ENCODE assay signal across 31 mouse cellular contexts in the genomic region with DNA sequence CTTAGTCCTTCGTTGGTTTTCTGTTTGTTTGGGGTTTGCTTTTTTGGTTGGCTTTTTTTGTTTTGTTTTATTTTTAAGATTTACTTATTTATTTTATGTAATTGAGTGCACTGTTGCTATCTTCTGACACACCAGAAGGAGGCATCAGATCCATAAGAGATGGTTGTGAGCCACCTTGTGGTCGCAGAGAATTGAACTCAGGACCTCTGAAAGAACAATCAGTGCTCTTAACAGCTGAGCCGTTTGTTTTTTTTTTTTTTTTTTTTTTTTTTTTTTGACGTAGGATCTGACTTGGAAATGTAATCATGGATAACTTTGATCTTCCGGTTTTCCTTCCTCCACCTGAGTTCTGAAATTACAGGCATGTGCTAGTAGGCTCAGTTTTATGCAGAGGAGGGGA. TPM values are rescaled to one million over a fixed set of nuclear protein-coding genes. Genes with fewer than 3 reads are reported as not detected.
DNase-seq lines count a peak whose midpoint lies in the region; ATAC-seq and TF ChIP-seq lines count a peak whose summit lies in the region.
"Had no signal": no experiment of that assay in that cellular context is flagged by ENCODE, and none has a peak within 500 bp of the region (broad histone marks: within the 10 kb centered on the region; RNA-seq: fewer than 3 reads in every experiment).

No protein-coding gene starts in this region.

- H3K36me3 ChIP-seq in MEL (ENCODE audit: control insufficient read depth in 1 of 2, insufficient read depth in 2 of 2, low read length in 2 of 2) = peaks cover 0 to 77% of the 10 kb centered on the region in 2 experiments; a peak in 2 of 4 replicates

- no peak overlapping the region for H3K4me3 ChIP-seq in gastrocnemius, adult 2 months
- no peak overlapping the region for H3K4me3 ChIP-seq in layer of hippocampus, adult 2 months
- no peak overlapping the region for H3K4me3 ChIP-seq in MEL (ENCODE audit: control insufficient read depth in 1 of 2, insufficient read depth in 1 of 2, low read depth in 2 of 2, low read length in 2 of 2)
- H3K4me3 ChIP-seq: embryonic facial prominence, embryonic 10.5 days; embryonic facial prominence, embryonic 15.5 days; forebrain, embryonic 12.5 days; heart, embryonic 15.5 days; hindbrain, embryonic 12.5 days; liver, embryonic 15.5 days; myocyte; neural tube, embryonic 12.5 days had no signal

- TF ChIP-seq CTCF in gastrocnemius, adult 2 months (IDR thresholded peaks at IDR 0.05) = peak; percentile 14; the same call in 1 of the 2 replicates
- TF ChIP-seq CTCF in layer of hippocampus, adult 2 months (conservative IDR thresholded peaks at IDR 0.05) = peak; percentile 54
- TF ChIP-seq CTCF in MEL (IDR thresholded peaks at IDR 0.05 in 2 of 3, conservative IDR thresholded peaks at IDR 0.05 in 1 of 3; ENCODE audit: control insufficient read depth in 1 of 3, insufficient read depth in 1 of 3, low read depth in 2 of 3, low read length in 3 of 3, poor library complexity in 1 of 3, severe bottlenecking in 1 of 3) = peak in 1 of 3 experiments; percentile 60; a peak in 2 of 6 replicates

- TF ChIP-seq RAD21 in MEL (IDR thresholded peaks at IDR 0.05; ENCODE audit: low read depth, low read length) = no peak; the same call in none of the 2 replicates

- no peak for ATAC-seq in monocyte, adult 5-6 weeks (replicated peaks; ENCODE audit: insufficient number of reproducible peaks, low FRiP score, low TSS enrichment, poor library complexity, severe bottlenecking)
- ATAC-seq: activated CD4-positive, CD25-positive, alpha-beta regulatory T cell, adult 4 months had no signal

- H3K27ac ChIP-seq in gastrocnemius, adult 2 months = no peak overlapping the region
- H3K27ac ChIP-seq in layer of hippocampus, adult 2 months = no peak overlapping the region
- H3K27ac ChIP-seq in MEL (ENCODE audit: control insufficient read depth, low read depth, low read length) = no peak overlapping the region
- H3K27ac ChIP-seq: embryonic facial prominence, embryonic 10.5 days; embryonic facial prominence, embryonic 15.5 days; forebrain, embryonic 12.5 days; heart, embryonic 15.5 days; hindbrain, embryonic 12.5 days; liver, embryonic 15.5 days; neural tube, embryonic 12.5 days had no signal

- TF ChIP-seq EP300 in MEL (IDR thresholded peaks at IDR 0.05; ENCODE audit: low read depth in 1 of 2, low read length in 2 of 2) = no peak

- H3K9me3 ChIP-seq in MEL (replicated peaks; ENCODE audit: insufficient read depth, low read length) = no peaks in the 10 kb centered on the region
- H3K9me3 ChIP-seq: embryonic facial prominence, embryonic 10.5 days; embryonic facial prominence, embryonic 15.5 days; forebrain, embryonic 12.5 days; heart, embryonic 15.5 days; hindbrain, embryonic 12.5 days; liver, embryonic 15.5 days; neural tube, embryonic 12.5 days had no signal

- H3K9ac ChIP-seq in MEL (ENCODE audit: control insufficient read depth, low read depth, low read length, poor library complexity, severe bottlenecking) = no peak overlapping the region
- H3K9ac ChIP-seq: embryonic facial prominence, embryonic 15.5 days; forebrain, embryonic 12.5 days; heart, embryonic 15.5 days; hindbrain, embryonic 12.5 days; liver, embryonic 15.5 days; neural tube, embryonic 12.5 days had no signal

- H3K79me2 ChIP-seq in MEL (ENCODE audit: control insufficient read depth, insufficient read depth, low read length, poor library complexity) = no peaks in the 10 kb centered on the region

- no peaks in the 10 kb centered on the region for H3K27me3 ChIP-seq in MEL (ENCODE audit: control insufficient read depth in 1 of 2, insufficient read depth in 2 of 2, low read length in 2 of 2)
- H3K27me3 ChIP-seq: embryonic facial prominence, embryonic 15.5 days; forebrain, embryonic 12.5 days; heart, embryonic 15.5 days; hindbrain, embryonic 12.5 days; liver, embryonic 15.5 days; neural tube, embryonic 12.5 days had no signal

- intact Hi-C loops in gastrocnemius, adult 2 months (cut with DNase I) = no loop called here

- DNase-seq in gastrocnemius, adult 2 months = no peak
- no peak for DNase-seq in gastrocnemius, adult 18-20 months (ENCODE audit: low spot score)
- no peak for DNase-seq in layer of hippocampus, adult 2 months (ENCODE audit: low spot score in 2 of 2)
- no peak for DNase-seq in layer of hippocampus, adult 11-12 months (ENCODE audit: low spot score)
- DNase-seq in 3T3-L1 (ENCODE audit: low read depth, low spot score) (peak; percentile 27), MEL (ENCODE audit: low read depth, low spot score) (no peak)
- no peak for DNase-seq in B cell, adult 2 months
- DNase-seq: adrenal gland, adult 2 months; adrenal gland, postnatal 36 days; cerebellum, adult 18-20 months; cerebellum, postnatal 14 days; heart, postnatal 36 days; kidney, adult 11 months; kidney, postnatal 36 days; layer of hippocampus, adult 9-11 months; liver; midbrain, embryonic 14.5 days; right cerebral cortex, adult 18-20 months; spleen, adult 18-20 months; thymus, adult 18-20 months; thymus, postnatal 25 days had no signal

- no peaks in the 10 kb centered on the region for H3K4me1 ChIP-seq in MEL (ENCODE audit: control insufficient read depth in 1 of 2, insufficient read depth in 2 of 2, low read length in 2 of 2)
- H3K4me1 ChIP-seq: embryonic facial prominence, embryonic 10.5 days; embryonic facial prominence, embryonic 15.5 days; forebrain, embryonic 12.5 days; heart, embryonic 15.5 days; hindbrain, embryonic 12.5 days; liver, embryonic 15.5 days; neural tube, embryonic 12.5 days had no signal

- TF ChIP-seq POLR2A in MEL (IDR thresholded peaks at IDR 0.05; ENCODE audit: control insufficient read depth in 1 of 2, insufficient read depth in 1 of 2, low read depth in 1 of 2, low read length in 2 of 2, poor library complexity in 1 of 2) = no peak

TF ChIP-seq in MEL, 35 proteins besides CTCF, POLR2A, EP300 and RAD21:
- TF ChIP-seq ETS1 (IDR thresholded peaks at IDR 0.05; ENCODE audit: low read depth, low read length) (no peak), MAZ (IDR thresholded peaks at IDR 0.05; ENCODE audit: low read depth, low read length) (no peak), ZNF384 (IDR thresholded peaks at IDR 0.05; ENCODE audit: low read depth, low read length) (peak; percentile 66), SMC3 (IDR thresholded peaks at IDR 0.05; ENCODE audit: low read depth, low read length) (peak; percentile 18; the same call in 1 of the 2 replicates), CHD2 (IDR thresholded peaks at IDR 0.05; ENCODE audit: low read length) (no peak), E2F4 (IDR thresholded peaks at IDR 0.05; ENCODE audit: borderline replicate concordance, low read depth, low read length) (no peak)

RNA-seq across cellular contexts. Expression of gene Eif4enif1, which starts 20.9 kb away (rescaled TPM):
- total RNA-seq in gastrocnemius, adult 2 months (2021) = 10 to 100 TPM; 29.9 to 34.5 TPM
- total RNA-seq in gastrocnemius, adult 18-20 months (2021) = 10 to 100 TPM; 32.9 to 38.2 TPM
- 10 to 100 TPM; 67.7 to 80.6 TPM for total RNA-seq in layer of hippocampus, adult 2 months (2021)
- 42.8 and 59.6 TPM in 2 replicates for total RNA-seq in MEL (2012; rRNA removed)
- polyA plus RNA-seq in MEL (2012; ENCODE audit: insufficient read depth in 1 of 2, insufficient read length in 2 of 2, low read depth in 1 of 2, low replicate concordance in 2 of 2, missing spikeins in 1 of 2) = 100 to 1,000 TPM; 103 to 235 TPM
- total RNA-seq in monocyte, adult 5-6 weeks (2017) = 63.9 to 84.5 TPM (median 83.3 TPM) in 3 replicates

RNA-seq across cellular contexts. Expression of gene Sfi1, which starts 29.8 kb away (rescaled TPM):
- 10 to 100 TPM; 15.3 to 15.6 TPM for total RNA-seq in gastrocnemius, adult 2 months (2021)
- 10 to 100 TPM in 1 of 2 experiments, 1 to 10 TPM in 1; 9.8 to 12.4 TPM for total RNA-seq in gastrocnemius, adult 18-20 months (2021)
- 10 to 100 TPM; 74.8 to 78.6 TPM for total RNA-seq in layer of hippocampus, adult 2 months (2021)
- 49.8 and 50.8 TPM in 2 replicates for total RNA-seq in MEL (2012; rRNA removed)
- polyA plus RNA-seq in MEL (2012; ENCODE audit: insufficient read depth in 1 of 2, insufficient read length in 2 of 2, low read depth in 1 of 2, low replicate concordance in 2 of 2, missing spikeins in 1 of 2) = 100 to 1,000 TPM in 1 of 2 experiments, 10 to 100 TPM in 1; 83.6 to 180 TPM
- 30.9 to 63.3 TPM (median 32.0 TPM) in 3 replicates for total RNA-seq in monocyte, adult 5-6 weeks (2017)

RNA-seq across cellular contexts. Expression of gene Drg1, which starts 43.1 kb away (rescaled TPM):
- total RNA-seq in gastrocnemius, adult 2 months (2021) = 10 to 100 TPM; 44.1 to 45.0 TPM
- 10 to 100 TPM; 44.5 to 45.0 TPM for total RNA-seq in gastrocnemius, adult 18-20 months (2021)
- total RNA-seq in layer of hippocampus, adult 2 months (2021) = 10 to 100 TPM; 91.7 to 98.9 TPM
- total RNA-seq in MEL (2012; rRNA removed) = 204 and 212 TPM in 2 replicates
- 1,000 to 10,000 TPM in 1 of 2 experiments, 100 to 1,000 TPM in 1; 161 to 1,664 TPM for polyA plus RNA-seq in MEL (2012; ENCODE audit: insufficient read depth in 1 of 2, insufficient read length in 2 of 2, low read depth in 1 of 2, low replicate concordance in 2 of 2, missing spikeins in 1 of 2)
- total RNA-seq in monocyte, adult 5-6 weeks (2017) = 165 to 210 TPM (median 199 TPM) in 3 replicates
